Mouse (Mus musculus): ENCODE data around the gene Fam205a3. TPM values are rescaled to one million over a fixed set of nuclear protein-coding genes. Genes with fewer than 3 reads are reported as not detected.
"Not testable (repeated sequence)": the region's sequence is repeated elsewhere in the genome, so short reads cannot be mapped to it uniquely, and the experiment has no call there.

Fam205a3 gene
- not detected in 2 replicates for total RNA-seq (2012; rRNA removed)
- not detected in 2 replicates for total RNA-seq (2014; rRNA removed)
- polyA plus RNA-seq (2012; ENCODE audit: insufficient read length, low read depth) = not detected in 2 replicates

- H3K4me1 ChIP-seq (ENCODE audit: control insufficient read depth in 1 of 2, insufficient read depth in 2 of 2); H3K36me3 ChIP-seq (replicated peaks in 1 of 2; ENCODE audit: control insufficient read depth in 1 of 2, insufficient read depth in 1 of 2, low read length in 1 of 2); in situ Hi-C loops (cut with MboI; ENCODE audit: low pct_ligation_motif_present, low pct_unique_long_range_greater_than_20kb, low sequenced_read_pairs); H3K9ac ChIP-seq (ENCODE audit: insufficient read depth, low read depth); H3K27ac ChIP-seq (ENCODE audit: insufficient read depth, low read depth); H3K79me2 ChIP-seq (replicated peaks; ENCODE audit: control insufficient read depth, extremely low read depth, insufficient read depth, poor library complexity, severe bottlenecking); dilution Hi-C loops (cut with MboI; ENCODE audit: extremely low pct_ligation_motif_present, extremely low pct_unique_long_range_greater_than_20kb, low sequenced_read_pairs); H3K4me2 ChIP-seq (ENCODE audit: insufficient read depth, low read depth, poor library complexity, severe bottlenecking); DNase-seq (ENCODE audit: extremely low read depth); H3K27me3 ChIP-seq (replicated peaks); H3K4me3 ChIP-seq (replicated peaks in 1 of 3; ENCODE audit: low read depth in 2 of 3, low read length in 2 of 3, poor library complexity in 1 of 3); H3K9me3 ChIP-seq (replicated peaks; ENCODE audit: low read length): not testable (repeated sequence)
Observed at GRCm38 (mm10) chr4:42318034-42318433, at the start of gene Fam205a3. Gene Fam205a3 (plus strand): TSS chr4:42318334.

DNA sequence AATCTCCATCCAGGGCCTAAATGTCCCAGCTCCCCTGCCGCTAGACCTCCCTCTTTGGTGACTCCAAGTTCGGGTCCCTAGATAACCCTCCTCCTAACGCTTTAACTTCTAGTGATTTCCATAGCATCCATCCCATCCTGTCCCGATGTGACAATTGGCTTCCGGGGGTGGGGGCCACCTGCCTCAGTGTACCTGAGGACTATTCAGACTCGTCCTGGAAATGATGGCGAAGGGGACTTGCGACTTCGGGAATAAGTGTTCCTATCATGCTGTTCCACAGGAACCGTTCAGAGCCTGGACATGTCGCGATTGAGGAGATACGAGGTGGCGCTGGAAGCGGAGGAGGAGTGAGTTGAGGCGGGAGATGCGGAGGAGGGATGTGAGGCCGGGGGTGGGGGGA lies 24.2 kb upstream of the Fam205a3 start, which contains the start of gene Gm21953:
Gene Gm21953, plus strand, starts transcription at position 301 of the 400 bp plus-strand sequence.
- H3K9ac ChIP-seq (ENCODE audit: insufficient read depth, low read depth); H3K27ac ChIP-seq (ENCODE audit: insufficient read depth, low read depth); H3K4me1 ChIP-seq (ENCODE audit: control insufficient read depth in 1 of 2, insufficient read depth in 2 of 2); H3K9me3 ChIP-seq (replicated peaks; ENCODE audit: low read length); dilution Hi-C loops (cut with MboI; ENCODE audit: extremely low pct_ligation_motif_present, extremely low pct_unique_long_range_greater_than_20kb, low sequenced_read_pairs); H3K4me3 ChIP-seq (replicated peaks in 1 of 3; ENCODE audit: low read depth in 2 of 3, low read length in 2 of 3, poor library complexity in 1 of 3); H3K27me3 ChIP-seq (replicated peaks); in situ Hi-C loops (cut with MboI; ENCODE audit: low pct_ligation_motif_present, low pct_unique_long_range_greater_than_20kb, low sequenced_read_pairs); DNase-seq (ENCODE audit: extremely low read depth); H3K4me2 ChIP-seq (ENCODE audit: insufficient read depth, low read depth, poor library complexity, severe bottlenecking); H3K36me3 ChIP-seq (replicated peaks in 1 of 2; ENCODE audit: control insufficient read depth in 1 of 2, insufficient read depth in 1 of 2, low read length in 1 of 2); H3K79me2 ChIP-seq (replicated peaks; ENCODE audit: control insufficient read depth, extremely low read depth, insufficient read depth, poor library complexity, severe bottlenecking): not testable (repeated sequence)

Other genes with a start within 250 kb of the Fam205a3 start
- not detected in 2 replicates for gene Gm3893, start 227.1 kb upstream of the Fam205a3 start, total RNA-seq (2012; rRNA removed)
- not detected in 2 replicates for gene Gm3893, start 227.1 kb upstream of the Fam205a3 start, total RNA-seq (2014; rRNA removed)
- gene Gm3893, start 227.1 kb upstream of the Fam205a3 start, polyA plus RNA-seq (2012; ENCODE audit: insufficient read length, low read depth) = not detected in 2 replicates
- not detected in 2 replicates for gene Gm13304, start 203.5 kb upstream of the Fam205a3 start, total RNA-seq (2012; rRNA removed)
- gene Gm13304, start 203.5 kb upstream of the Fam205a3 start, total RNA-seq (2014; rRNA removed) = not detected in 2 replicates
- gene Gm13304, start 203.5 kb upstream of the Fam205a3 start, polyA plus RNA-seq (2012; ENCODE audit: insufficient read length, low read depth) = not detected in 2 replicates
- not detected in 2 replicates for gene Gm13306, start 164.9 kb upstream of the Fam205a3 start, total RNA-seq (2012; rRNA removed)
- not detected in 2 replicates for gene Gm13306, start 164.9 kb upstream of the Fam205a3 start, total RNA-seq (2014; rRNA removed)
- not detected in 2 replicates for gene Gm13306, start 164.9 kb upstream of the Fam205a3 start, polyA plus RNA-seq (2012; ENCODE audit: insufficient read length, low read depth)
- not detected in 2 replicates for gene Gm13305, start 149.7 kb upstream of the Fam205a3 start, total RNA-seq (2012; rRNA removed)
- not detected in 2 replicates for gene Gm13305, start 149.7 kb upstream of the Fam205a3 start, total RNA-seq (2014; rRNA removed)
- gene Gm13305, start 149.7 kb upstream of the Fam205a3 start, polyA plus RNA-seq (2012; ENCODE audit: insufficient read length, low read depth) = not detected in 2 replicates
- not detected in 2 replicates for gene Gm10600, start 77.7 kb upstream of the Fam205a3 start, total RNA-seq (2012; rRNA removed)
- gene Gm10600, start 77.7 kb upstream of the Fam205a3 start, total RNA-seq (2014; rRNA removed) = not detected in 2 replicates
- gene Gm10600, start 77.7 kb upstream of the Fam205a3 start, polyA plus RNA-seq (2012; ENCODE audit: insufficient read length, low read depth) = not detected in 2 replicates
- not detected in 2 replicates for gene Ccl21b, start 62.6 kb upstream of the Fam205a3 start, total RNA-seq (2012; rRNA removed)
- gene Ccl21b, start 62.6 kb upstream of the Fam205a3 start, total RNA-seq (2014; rRNA removed) = not detected in 2 replicates
- gene Ccl21b, start 62.6 kb upstream of the Fam205a3 start, polyA plus RNA-seq (2012; ENCODE audit: insufficient read length, low read depth) = not detected in 2 replicates
- gene Gm21953, start 24.1 kb upstream of the Fam205a3 start, total RNA-seq (2012; rRNA removed) = not detected in 2 replicates
- not detected in 2 replicates for gene Gm21953, start 24.1 kb upstream of the Fam205a3 start, total RNA-seq (2014; rRNA removed)
- not detected in 2 replicates for gene Gm21953, start 24.1 kb upstream of the Fam205a3 start, polyA plus RNA-seq (2012; ENCODE audit: insufficient read length, low read depth)
- not detected in 2 replicates for gene Gm21586, start 121.0 kb downstream of the Fam205a3 start, total RNA-seq (2012; rRNA removed)
- gene Gm21586, start 121.0 kb downstream of the Fam205a3 start, total RNA-seq (2014; rRNA removed) = not detected in 2 replicates
- not detected in 2 replicates for gene Gm21586, start 121.0 kb downstream of the Fam205a3 start, polyA plus RNA-seq (2012; ENCODE audit: insufficient read length, low read depth)
- gene Gm2163, start 148.4 kb downstream of the Fam205a3 start, total RNA-seq (2012; rRNA removed) = not detected in 2 replicates
- not detected in 2 replicates for gene Gm2163, start 148.4 kb downstream of the Fam205a3 start, total RNA-seq (2014; rRNA removed)
- not detected in 2 replicates for gene Gm2163, start 148.4 kb downstream of the Fam205a3 start, polyA plus RNA-seq (2012; ENCODE audit: insufficient read length, low read depth)
- not detected in 2 replicates for gene Fam205a2, start 209.8 kb downstream of the Fam205a3 start, total RNA-seq (2012; rRNA removed)
- not detected in 2 replicates for gene Fam205a2, start 209.8 kb downstream of the Fam205a3 start, total RNA-seq (2014; rRNA removed)
- not detected in 2 replicates for gene Fam205a2, start 209.8 kb downstream of the Fam205a3 start, polyA plus RNA-seq (2012; ENCODE audit: insufficient read length, low read depth)